Mouse (Mus musculus) kidney, postnatal 14 days (tissue): ENCODE measurements around the gene Dedd.
A peak's percentile ranks its signal among the peaks of the same experiment; 100 is the strongest.
"Not testable (repeated sequence)": the region's sequence is repeated elsewhere in the genome, so short reads cannot be mapped to it uniquely, and the experiment has no call there.

Experiments used
- DNase-seq: peaks from one replicate; pipeline ENCODE4 v3.0.0; 2022; ENCODE audit warnings: mixed read lengths

The Dedd gene

GRCm38 (mm10) chr1:171319748-171320147, 9.2 kb upstream of the Dedd start:
- DNase-seq, result peak; percentile 41

GRCm38 (mm10) chr1:171320151-171320550, 8.8 kb upstream of the Dedd start:
- no peak for DNase-seq

GRCm38 (mm10) chr1:171321415-171321814, 7.5 kb upstream of the Dedd start:
- no peak for DNase-seq

DNA sequence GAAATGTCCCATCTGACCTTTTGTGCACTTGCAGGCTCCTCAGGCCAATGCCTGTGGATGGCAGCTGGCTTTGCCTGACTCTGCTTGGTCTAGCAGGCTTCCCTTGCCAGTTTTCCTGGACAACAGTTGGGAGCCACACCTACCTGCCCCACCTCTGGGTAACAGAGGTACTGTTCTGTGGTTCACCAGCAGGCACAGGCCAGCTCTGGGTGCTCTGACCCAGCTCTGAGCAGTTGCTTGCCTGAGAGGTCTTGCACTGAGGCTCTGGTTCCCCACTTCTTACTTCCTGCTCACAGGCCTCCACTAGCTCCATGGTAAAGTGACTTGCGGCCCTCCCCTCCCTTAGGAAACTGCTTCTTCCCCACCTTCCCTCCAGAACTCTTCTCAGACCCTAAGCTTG, 6.9 kb upstream of the Dedd start:
- peak; percentile 53 for DNase-seq

GRCm38 (mm10) chr1:171325571-171325970, 3.4 kb upstream of the Dedd start:
- DNase-seq, result no peak

DNA sequence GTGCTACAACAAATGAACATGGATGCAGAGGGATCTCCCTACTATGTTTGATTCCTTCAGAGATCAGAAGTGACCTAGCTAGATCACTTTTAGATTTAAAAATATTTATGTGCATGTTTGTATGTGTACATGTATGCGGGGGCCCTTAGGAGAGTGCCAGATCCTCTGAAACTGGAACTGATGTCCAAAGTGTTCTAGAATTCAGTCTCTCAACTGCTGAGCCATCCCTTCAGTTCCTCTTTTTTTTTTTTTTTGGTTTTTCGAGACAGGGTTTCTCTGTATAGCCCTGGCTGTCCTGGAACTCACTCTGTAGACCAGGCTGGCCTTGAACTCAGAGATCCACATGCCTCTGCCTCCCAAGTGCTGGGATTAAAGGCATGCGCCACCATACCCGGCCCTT, 2.4 kb upstream of the Dedd start:
- DNase-seq, result not testable (repeated sequence)

DNA sequence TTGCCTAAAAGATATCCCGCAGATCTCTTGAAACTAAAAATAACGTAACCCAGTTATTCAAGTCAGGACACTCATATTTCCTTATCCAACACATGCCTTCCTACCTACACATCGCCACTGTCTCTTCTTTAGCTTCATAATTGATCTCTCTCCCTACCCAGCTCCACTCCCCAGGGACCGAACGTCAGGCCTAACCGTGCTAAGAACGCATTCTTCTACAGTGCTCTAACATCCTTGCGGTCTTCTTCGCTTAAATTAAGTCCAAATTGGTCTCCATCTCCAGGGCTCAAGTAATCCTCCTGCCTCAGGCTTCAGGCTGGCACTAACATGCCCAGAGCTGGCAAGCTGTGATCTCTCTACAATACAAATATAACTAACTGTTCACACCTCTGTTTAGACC, 701 bp upstream of the Dedd start:
- no peak for DNase-seq

DNA sequence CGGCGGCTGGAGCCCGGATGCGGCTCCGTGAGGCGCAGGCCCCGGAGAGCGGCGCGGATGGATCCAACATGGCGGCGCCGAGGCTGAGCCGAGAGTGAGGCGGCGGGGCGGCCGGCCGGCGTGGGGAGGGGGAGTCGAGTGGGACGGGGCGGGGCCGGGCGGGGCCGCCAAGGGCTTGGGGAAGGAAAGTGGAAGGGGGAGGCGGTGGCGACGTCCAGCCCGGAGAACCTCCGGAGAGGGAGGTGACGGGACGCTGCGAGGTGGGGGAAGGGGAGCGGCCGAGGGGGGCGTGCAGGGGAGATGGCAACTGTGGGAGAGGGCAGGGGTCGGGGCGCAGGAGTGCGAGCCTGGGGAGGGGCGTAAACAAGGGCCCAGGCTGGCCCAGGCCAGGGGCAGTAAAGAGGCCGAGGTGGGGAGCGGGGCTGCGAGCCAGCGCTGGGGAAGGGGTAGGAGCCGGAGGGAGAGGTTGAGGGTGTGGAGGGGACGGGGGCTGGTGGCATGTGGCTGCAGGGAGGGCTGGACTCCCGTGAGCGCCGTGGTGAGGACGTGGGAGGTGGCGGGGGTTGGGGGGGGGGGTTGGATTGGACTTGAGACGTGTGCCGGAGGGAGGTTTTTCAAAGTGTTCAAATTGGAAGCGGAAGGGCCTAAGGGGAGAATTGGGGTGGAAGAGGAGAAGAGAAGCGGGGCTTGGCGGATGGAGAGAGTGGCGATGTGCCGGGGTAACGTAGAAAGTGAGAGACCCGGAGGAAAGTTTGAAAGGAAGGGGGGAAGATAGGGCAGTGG, 679 bp downstream of the Dedd start:
- no peak for DNase-seq

DNA sequence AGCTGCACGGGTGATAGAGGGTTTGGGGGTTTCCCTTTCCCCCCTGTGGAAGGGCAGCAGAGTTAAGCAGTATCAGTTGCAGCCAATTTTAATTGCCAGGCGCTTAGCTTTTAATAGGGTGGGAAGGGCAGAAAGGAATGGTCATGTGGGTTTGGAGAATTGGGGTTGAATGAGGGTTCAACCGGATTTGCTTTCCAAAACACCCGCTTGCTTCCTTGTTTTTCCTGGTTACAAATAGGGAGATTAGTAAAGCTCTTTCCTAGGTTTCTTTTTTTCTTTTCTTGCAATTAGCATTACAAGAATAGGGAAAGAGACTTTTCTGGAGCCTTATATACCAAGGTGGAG, 1.2 kb downstream of the Dedd start:
- no peak for DNase-seq

DNA sequence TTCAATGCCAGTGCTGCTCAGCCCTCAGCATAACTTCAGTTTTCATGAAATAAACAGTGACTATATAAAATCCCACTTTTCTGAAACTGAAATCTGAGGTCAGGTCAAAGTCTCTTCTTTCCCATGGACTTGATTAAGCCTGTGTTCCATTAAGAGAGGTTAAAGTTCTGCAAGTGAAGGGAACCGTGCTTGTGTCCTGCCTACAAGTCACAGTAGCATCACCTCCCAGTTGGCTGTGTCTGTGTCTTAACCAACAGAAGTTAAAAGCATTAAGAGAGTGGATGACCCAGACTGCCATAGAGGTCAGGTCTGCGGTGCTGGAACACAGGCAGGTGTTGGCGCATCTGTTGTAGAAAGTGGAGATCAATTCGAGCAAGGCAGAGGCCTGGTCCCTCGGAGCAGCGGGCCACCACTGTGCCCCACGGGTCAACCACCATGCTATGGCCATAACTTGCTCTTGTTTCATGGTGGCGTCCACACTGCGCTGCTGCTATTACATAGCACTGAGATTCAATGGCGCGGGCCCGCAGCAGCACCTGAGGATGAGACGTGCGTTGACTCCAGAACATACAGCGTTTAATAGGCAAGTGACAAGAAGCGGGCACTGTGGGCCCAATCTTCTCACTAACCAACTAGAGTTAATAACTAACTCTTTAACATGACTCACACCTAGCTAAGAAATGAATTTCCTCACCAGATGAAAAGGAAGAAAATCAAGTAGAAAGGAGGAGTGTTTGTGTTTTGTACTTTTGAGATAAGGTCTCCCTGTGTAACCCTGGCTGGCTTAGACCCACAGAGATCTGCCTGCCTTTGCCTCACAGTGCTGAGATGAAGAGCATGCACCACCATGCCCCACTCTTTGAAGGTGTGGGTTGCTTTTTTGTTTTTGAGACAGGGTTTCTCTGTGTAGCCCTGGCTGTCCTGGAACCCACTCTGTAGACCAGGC, 13.6 kb downstream of the Dedd start:
- DNase-seq, result peak; percentile 44

- peak; percentile 81 for DNase-seq
Observed at GRCm38 (mm10) chr1:171343922-171344677, 15.2 kb downstream of the Dedd start.

- no peak for DNase-seq
Observed at GRCm38 (mm10) chr1:171344715-171345114, 15.8 kb downstream of the Dedd start.

GRCm38 (mm10) chr1:171345225-171346094, 16.5 kb downstream of the Dedd start, which contains the start of the genes Nit1 and Pfdn2:
TSS of gene Nit1 (minus strand) at chr1:171345646.
TSS of gene Pfdn2 (plus strand) at chr1:171345670.
- peak; percentile 94 for DNase-seq

GRCm38 (mm10) chr1:171346095-171346450, 17.1 kb downstream of the Dedd start:
- no peak for DNase-seq

- DNase-seq, result no peak
Observed at GRCm38 (mm10) chr1:171348665-171349064, 19.7 kb downstream of the Dedd start.

- no peak for DNase-seq
Observed at GRCm38 (mm10) chr1:171349210-171349609, 20.3 kb downstream of the Dedd start.

DNA sequence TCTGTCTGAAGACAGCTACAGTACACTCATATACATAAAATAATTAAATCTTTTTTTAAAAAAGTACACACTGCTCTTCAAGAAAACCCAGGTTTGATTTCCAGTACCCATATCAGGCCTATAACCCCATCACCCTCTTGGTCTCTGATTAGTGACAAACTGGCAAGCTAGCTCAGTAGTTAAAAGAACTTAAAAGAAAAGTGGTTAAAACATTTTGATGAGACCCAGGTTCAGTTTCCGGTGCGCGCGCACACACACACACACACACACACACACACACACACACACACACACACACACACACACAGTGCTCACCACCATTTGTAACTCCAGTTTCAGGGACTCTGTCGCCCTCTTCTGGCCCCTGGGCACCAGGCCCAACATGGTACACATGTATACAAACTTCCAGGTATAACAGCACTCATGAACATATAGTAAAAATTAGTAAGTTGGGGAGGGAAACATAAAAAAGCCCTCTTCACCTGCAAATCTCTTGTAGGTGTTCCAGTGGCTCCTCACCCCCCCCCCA, 26.9 kb downstream of the Dedd start:
- DNase-seq, result no peak

GRCm38 (mm10) chr1:171356814-171357213, 27.9 kb downstream of the Dedd start:
- no peak for DNase-seq

DNA sequence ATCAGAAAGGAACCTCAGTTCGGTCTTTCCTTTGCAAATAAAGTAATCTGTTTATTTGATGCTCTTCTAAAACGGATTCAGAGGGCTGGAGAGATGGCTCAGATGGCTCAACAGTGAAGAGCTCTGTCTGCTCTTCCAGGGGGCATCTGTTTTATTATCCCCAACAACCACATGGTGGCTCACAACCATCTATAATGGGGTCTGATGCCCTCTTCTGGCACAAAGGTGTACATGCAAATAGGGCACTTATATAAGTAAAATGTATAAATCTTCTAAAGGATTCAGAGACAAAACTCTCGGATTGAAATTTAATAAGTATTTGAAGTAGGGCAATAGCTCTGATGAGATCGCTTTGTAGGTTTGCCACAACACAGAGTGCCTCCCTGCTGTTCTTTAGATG, 29.5 kb downstream of the Dedd start:
- peak; percentile 47 for DNase-seq

DNA sequence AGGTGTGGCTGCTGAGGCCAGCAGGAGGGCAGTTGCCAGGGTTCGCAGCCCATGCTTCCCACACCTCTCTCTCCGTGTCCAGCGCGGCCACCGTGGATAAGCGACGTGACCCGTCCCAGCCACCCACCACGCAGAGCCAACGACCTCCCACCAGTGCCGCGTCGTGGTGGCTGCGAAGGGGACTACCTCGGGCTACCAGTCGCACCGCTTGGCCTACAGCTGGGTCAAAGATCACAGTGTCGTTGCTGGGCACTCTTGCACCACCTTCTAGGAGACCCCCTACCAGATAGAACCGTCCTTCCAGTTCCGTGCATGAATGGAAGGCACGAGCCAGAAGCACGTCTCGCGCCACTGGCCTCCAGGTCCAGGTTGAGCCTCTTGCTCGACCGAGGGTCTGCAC, 31.3 kb downstream of the Dedd start:
- DNase-seq, result no peak

- DNase-seq, result peak; percentile 95
Observed at GRCm38 (mm10) chr1:171360656-171361055, 31.7 kb downstream of the Dedd start, which contains the start of gene Klhdc9. TSS of gene Klhdc9 (minus strand) at chr1:171360798.
